Mouse (Mus musculus): Measurements from ENCODE around the gene Arnt2. TPM values are rescaled to one million over a fixed set of nuclear protein-coding genes. Genes with fewer than 3 reads are reported as not detected.

Gene Arnt2
- polyA plus RNA-seq, 1 experiment = 2.5 TPM

DNA sequence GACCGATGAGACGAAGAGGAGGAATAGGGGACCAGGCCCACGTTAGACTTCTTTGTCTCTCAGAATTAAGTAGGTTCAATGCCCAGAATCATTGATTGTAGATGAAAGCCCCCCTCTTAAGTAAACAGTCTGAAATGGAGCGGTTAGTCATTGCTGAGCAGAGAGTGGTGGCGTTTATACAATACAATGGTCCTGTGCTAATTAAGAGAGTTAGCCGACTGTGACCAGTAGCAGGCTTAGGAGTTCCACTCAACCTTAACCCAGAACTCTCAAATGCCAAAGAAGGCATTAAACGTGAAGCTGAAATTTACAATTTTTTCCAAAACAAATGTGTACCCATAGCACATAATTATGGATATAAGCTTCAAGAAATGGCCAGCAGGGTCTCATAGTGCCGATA, 2.6 kb upstream of the Arnt2 start:
- Histone ChIP-seq H3K27ac (ENCODE audit: control insufficient read depth, insufficient read depth, low read depth, low read length, poor library complexity) (no peak overlapping the region), H3K4me1 (ENCODE audit: control insufficient read depth, insufficient read depth, low read length) (no peaks in the 10 kb centered on the region), H3K4me3 (replicated peaks; ENCODE audit: control insufficient read depth, low read depth, low read length) (no peak overlapping the region)
- WGBS = 71% methylated on average over 8 of the region's 8 CpGs
- TF ChIP-seq POLR2A (IDR thresholded peaks at IDR 0.05; ENCODE audit: borderline replicate concordance, control insufficient read depth, low read depth, low read length) = no peak
- no peak for TF ChIP-seq CTCF (IDR thresholded peaks at IDR 0.05; ENCODE audit: control insufficient read depth, insufficient read depth, low read length)

DNA sequence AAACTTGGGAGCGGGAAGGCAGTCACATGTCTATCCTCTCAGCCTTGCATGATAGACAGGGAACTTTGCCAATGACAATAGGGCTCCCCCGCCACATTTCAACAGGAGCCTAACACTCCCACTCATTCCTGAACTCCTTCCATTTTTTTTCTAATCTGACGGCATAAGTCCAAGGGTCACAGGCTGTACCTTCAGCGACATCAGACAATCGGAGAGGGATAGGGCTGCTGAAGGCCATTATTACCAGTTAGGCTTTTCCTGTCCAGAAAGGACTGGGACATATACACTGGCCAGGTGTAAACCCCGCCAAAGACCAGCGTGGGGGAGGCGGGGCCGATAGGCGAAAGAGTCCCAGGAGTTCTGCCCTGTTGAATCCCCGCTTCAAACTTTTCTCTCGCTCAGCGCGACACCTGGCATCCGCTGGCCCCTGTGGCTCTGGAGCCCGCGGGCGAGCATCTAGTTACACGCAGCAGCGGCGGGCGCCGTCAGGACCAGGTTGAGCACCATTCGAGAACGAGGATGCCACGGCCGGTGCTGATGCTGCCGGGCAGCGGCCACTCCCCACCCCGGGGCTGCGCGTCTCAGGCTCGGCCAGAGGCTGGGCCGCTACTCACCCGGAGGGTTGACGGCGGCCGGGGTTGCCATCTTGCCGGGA, 608 bp downstream of the Arnt2 start:
- TF ChIP-seq CTCF (IDR thresholded peaks at IDR 0.05; ENCODE audit: control insufficient read depth, insufficient read depth, low read length) (no peak), POLR2A (IDR thresholded peaks at IDR 0.05; ENCODE audit: borderline replicate concordance, control insufficient read depth, low read depth, low read length) (no peak)
- WGBS = 8% methylated on average over 39 of the region's 39 CpGs
- no peak overlapping the region for H3K4me3 ChIP-seq (replicated peaks; ENCODE audit: control insufficient read depth, low read depth, low read length)

DNA sequence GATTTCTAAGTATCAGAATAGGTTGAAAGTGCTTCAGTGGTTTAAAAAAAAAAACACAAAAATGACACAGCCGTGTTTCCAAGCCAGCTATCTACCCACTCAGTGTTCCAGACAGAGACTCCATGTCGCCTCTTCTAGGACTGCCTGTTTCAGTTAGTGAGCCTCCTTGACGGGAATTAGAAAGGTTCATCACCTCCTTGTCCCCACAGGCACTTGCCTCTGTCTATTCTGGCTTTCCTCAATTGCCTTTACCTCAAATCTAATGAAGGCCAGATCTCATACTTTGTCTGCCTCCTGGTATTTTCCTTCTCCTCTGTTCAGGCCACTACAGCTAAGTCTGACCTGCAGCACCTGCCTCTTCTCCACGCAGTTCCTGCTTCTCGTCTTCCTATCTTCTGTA, 1.7 kb downstream of the Arnt2 start:
- 45% methylated on average over 5 of the region's 5 CpGs for WGBS
- Histone ChIP-seq H3K27ac (ENCODE audit: control insufficient read depth, insufficient read depth, low read depth, low read length, poor library complexity) (no peak overlapping the region), H3K4me3 (replicated peaks; ENCODE audit: control insufficient read depth, low read depth, low read length) (no peak overlapping the region), H3K4me1 (ENCODE audit: control insufficient read depth, insufficient read depth, low read length) (no peaks in the 10 kb centered on the region; the same call in 1 of the 2 replicates)
- TF ChIP-seq CTCF (IDR thresholded peaks at IDR 0.05; ENCODE audit: control insufficient read depth, insufficient read depth, low read length) = no peak
- no peak for TF ChIP-seq POLR2A (IDR thresholded peaks at IDR 0.05; ENCODE audit: borderline replicate concordance, control insufficient read depth, low read depth, low read length)

More for the DNA sequence above, 608 bp downstream of the Arnt2 start:
- no peaks in the 10 kb centered on the region for H3K4me1 ChIP-seq (ENCODE audit: control insufficient read depth, insufficient read depth, low read length)
- no peak overlapping the region for H3K27ac ChIP-seq (ENCODE audit: control insufficient read depth, insufficient read depth, low read depth, low read length, poor library complexity)

DNA sequence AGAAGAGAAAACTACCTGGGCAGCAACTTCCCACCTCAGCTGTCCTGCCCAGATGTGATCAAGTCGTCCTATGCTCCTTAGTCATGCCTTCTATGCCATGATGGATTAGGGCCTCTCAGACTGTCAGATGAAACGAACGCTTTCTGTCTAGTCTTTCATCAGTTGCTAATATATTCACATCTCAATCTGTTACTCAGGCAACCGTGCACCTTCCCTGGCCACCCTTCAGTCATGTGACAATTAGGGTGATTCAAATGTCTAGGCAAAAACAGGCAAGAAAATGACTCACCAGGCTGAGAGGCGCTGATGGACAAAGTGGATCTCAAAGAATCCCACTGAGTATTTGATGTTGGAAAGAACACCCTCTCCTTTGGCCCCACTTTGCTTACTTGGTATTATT, 6.6 kb downstream of the Arnt2 start:
- 67% methylated on average over 5 of the region's 5 CpGs for WGBS
- H3K4me1 ChIP-seq (ENCODE audit: control insufficient read depth, insufficient read depth, low read length) = no peaks in the 10 kb centered on the region; the same call in 1 of the 2 replicates
- H3K4me3 ChIP-seq (replicated peaks; ENCODE audit: control insufficient read depth, low read depth, low read length) = no peak overlapping the region
- no peak overlapping the region for H3K27ac ChIP-seq (ENCODE audit: control insufficient read depth, insufficient read depth, low read depth, low read length, poor library complexity)
- no peak for TF ChIP-seq CTCF (IDR thresholded peaks at IDR 0.05; ENCODE audit: control insufficient read depth, insufficient read depth, low read length)
- no peak for TF ChIP-seq POLR2A (IDR thresholded peaks at IDR 0.05; ENCODE audit: borderline replicate concordance, control insufficient read depth, low read depth, low read length)

DNA sequence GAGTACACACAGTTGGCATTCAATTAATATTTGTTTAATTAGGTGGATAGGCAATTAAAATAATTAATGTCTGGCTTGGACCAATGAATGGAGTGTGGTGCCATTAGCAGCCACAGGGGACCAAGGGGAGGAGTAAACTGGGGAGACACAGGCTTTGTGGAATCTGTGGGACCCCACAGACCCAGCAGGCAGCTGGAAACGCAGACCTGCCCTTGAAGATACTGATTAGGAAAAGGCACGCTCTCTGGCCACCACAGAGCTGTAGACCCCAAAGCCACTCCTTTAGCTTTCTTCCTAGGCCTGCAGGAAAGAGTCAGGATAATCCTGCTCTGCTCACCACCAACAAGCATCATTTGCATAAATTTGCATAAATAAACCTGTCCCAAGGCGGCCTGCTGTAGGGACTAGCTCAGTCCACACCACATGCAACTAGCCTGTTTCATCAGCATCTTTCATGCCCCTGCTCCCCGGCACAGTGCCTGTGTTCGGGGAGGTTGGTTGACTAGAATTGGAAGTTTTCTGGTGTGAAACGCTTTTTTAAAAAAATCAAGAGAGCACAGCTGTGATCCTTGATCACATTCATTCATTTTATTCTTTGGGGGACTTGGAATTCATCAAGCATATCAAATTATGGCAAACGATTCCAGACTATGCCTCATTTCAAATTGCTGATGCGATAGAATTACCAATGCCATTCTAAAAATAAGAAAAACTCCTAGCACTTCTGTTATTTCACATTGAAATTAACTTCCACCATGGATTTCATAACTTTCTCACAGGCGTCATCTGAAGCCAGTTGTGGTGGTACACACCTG, 8.1 kb downstream of the Arnt2 start:
- WGBS = 62% methylated on average over 9 of the region's 9 CpGs
- TF ChIP-seq POLR2A (IDR thresholded peaks at IDR 0.05; ENCODE audit: borderline replicate concordance, control insufficient read depth, low read depth, low read length) = no peak
- TF ChIP-seq CTCF (IDR thresholded peaks at IDR 0.05; ENCODE audit: control insufficient read depth, insufficient read depth, low read length) = no peak

DNA sequence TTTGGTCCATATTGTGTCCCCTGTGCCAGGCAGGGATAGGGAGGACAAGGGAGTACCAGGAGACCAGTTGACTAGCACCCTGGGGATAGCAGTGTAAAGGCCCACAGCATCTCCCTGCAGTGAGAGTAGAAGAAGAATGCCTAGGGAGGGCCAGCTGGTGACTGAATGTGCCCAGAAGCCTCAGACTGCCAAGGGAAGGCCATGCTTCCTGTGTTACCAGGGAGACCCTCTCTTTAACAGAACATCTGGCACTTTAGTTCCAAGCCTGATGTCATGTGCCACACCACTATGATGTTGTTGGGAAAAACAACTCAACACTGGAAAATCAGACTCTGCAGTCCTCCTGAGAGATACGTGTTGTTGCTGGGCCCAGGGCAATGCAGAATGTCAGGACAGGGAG, 12.7 kb downstream of the Arnt2 start:
- WGBS = 70% methylated on average over 1 of the region's 1 CpGs
- H3K27ac ChIP-seq (ENCODE audit: control insufficient read depth, insufficient read depth, low read depth, low read length, poor library complexity) = no peak overlapping the region
- H3K4me3 ChIP-seq (replicated peaks; ENCODE audit: control insufficient read depth, low read depth, low read length) = no peak overlapping the region
- TF ChIP-seq POLR2A (IDR thresholded peaks at IDR 0.05; ENCODE audit: borderline replicate concordance, control insufficient read depth, low read depth, low read length) = no peak
- no peak for TF ChIP-seq CTCF (IDR thresholded peaks at IDR 0.05; ENCODE audit: control insufficient read depth, insufficient read depth, low read length)
- no peaks in the 10 kb centered on the region for H3K4me1 ChIP-seq (ENCODE audit: control insufficient read depth, insufficient read depth, low read length)

More for the DNA sequence above, 8.1 kb downstream of the Arnt2 start:
- H3K4me3 ChIP-seq (replicated peaks; ENCODE audit: control insufficient read depth, low read depth, low read length) = no peak overlapping the region
- H3K4me1 ChIP-seq (ENCODE audit: control insufficient read depth, insufficient read depth, low read length) = no peaks in the 10 kb centered on the region; the same call in 1 of the 2 replicates
- H3K27ac ChIP-seq (ENCODE audit: control insufficient read depth, insufficient read depth, low read depth, low read length, poor library complexity) = no peak overlapping the region

DNA sequence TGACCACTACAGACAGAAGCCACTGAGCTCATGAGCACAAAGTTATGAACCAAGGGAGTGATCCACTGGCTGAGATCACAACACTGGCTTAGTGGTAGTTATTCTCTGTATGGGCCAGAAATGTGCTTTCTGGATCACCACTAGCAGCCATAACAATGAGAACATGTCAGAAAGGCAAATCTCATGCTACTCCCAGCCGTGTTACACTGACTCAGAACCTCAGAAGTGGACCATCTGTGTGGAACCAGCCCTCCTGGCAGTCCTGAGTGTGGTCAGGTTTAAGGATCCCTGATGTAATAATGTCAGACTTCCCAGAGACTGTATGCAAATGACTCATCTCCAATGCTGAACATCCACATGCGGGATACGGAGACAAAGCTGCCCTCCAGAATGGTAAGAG, 13.4 kb downstream of the Arnt2 start:
- Histone ChIP-seq H3K27ac (ENCODE audit: control insufficient read depth, insufficient read depth, low read depth, low read length, poor library complexity) (no peak overlapping the region), H3K4me1 (ENCODE audit: control insufficient read depth, insufficient read depth, low read length) (no peaks in the 10 kb centered on the region), H3K4me3 (replicated peaks; ENCODE audit: control insufficient read depth, low read depth, low read length) (no peak overlapping the region)
- WGBS = 80% methylated on average over 3 of the region's 3 CpGs
- TF ChIP-seq CTCF (IDR thresholded peaks at IDR 0.05; ENCODE audit: control insufficient read depth, insufficient read depth, low read length) (no peak), POLR2A (IDR thresholded peaks at IDR 0.05; ENCODE audit: borderline replicate concordance, control insufficient read depth, low read depth, low read length) (no peak)

DNA sequence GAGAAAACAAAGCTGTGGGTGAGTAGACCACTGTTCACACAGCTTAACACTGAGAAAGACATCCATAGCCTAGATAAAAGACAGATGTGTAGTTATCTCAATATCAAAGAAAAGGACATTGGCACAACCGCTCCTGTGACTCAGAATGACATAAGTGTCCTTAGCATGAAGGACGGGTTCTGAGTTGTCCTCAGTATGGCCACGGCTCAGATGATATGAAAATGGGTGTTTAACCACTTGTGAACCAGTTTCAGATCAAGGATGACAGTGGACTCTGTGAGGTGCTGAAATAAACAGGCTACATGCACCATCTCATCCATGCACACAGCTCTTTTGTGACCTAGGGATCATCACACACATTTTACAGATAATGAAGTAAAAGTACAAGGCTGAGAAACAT, 22.1 kb downstream of the Arnt2 start:
- WGBS = 70% methylated on average over 3 of the region's 3 CpGs
- H3K27ac ChIP-seq (ENCODE audit: control insufficient read depth, insufficient read depth, low read depth, low read length, poor library complexity) = no peak overlapping the region
- H3K4me1 ChIP-seq (ENCODE audit: control insufficient read depth, insufficient read depth, low read length) = no peaks in the 10 kb centered on the region
- TF ChIP-seq POLR2A (IDR thresholded peaks at IDR 0.05; ENCODE audit: borderline replicate concordance, control insufficient read depth, low read depth, low read length) (no peak), CTCF (IDR thresholded peaks at IDR 0.05; ENCODE audit: control insufficient read depth, insufficient read depth, low read length) (no peak)
- H3K4me3 ChIP-seq (replicated peaks; ENCODE audit: control insufficient read depth, low read depth, low read length) = no peak overlapping the region

Measured in bone marrow, adult 2 months (tissue).